Mouse (Mus musculus) forebrain, embryonic 12.5 days (tissue): ENCODE measurements around the gene Dcst2. TPM values are rescaled to one million over a fixed set of nuclear protein-coding genes. Genes with fewer than 3 reads are reported as not detected.

Experiments
- ATAC-seq: fragments of 200-750 bp; cut with Nextera tagmentation; 2 replicates; pipeline ENCODE4 v1.8.0; 2017; ENCODE audit warnings: moderate TSS enrichment; ENCODE audit not compliant: low FRiP score
- H3K27ac ChIP-seq: fragments of 300-500 bp; sonication (generic); 2 replicates; pipeline ENCODE4 v1.5.1; 2016; ENCODE audit warnings: mild to moderate bottlenecking
- H3K27me3 ChIP-seq: fragments of 300-500 bp; sonication (generic); 2 replicates; pipeline ENCODE4 v1.6.1; 2016; ENCODE audit warnings: mild to moderate bottlenecking
- H3K36me3 ChIP-seq: fragments of 300-500 bp; sonication (generic); replicated peaks from 2 replicates; pipeline ENCODE4 v1.6.1; 2016; ENCODE audit warnings: mild to moderate bottlenecking
- H3K4me1 ChIP-seq: fragments of 300-500 bp; sonication (generic); 2 replicates; pipeline ENCODE4 v1.6.1; 2016
- H3K4me2 ChIP-seq: fragments of 300-500 bp; sonication (generic); 2 replicates; pipeline ENCODE4 v1.6.1; 2016; ENCODE audit warnings: mild to moderate bottlenecking, moderate library complexity
- H3K4me3 ChIP-seq: fragments of 300-500 bp; sonication (generic); replicated peaks from 2 replicates; pipeline ENCODE4 v1.5.1; 2016; ENCODE audit warnings: mild to moderate bottlenecking
- H3K9ac ChIP-seq: fragments of 300-500 bp; sonication (generic); 2 replicates; pipeline ENCODE4 v1.6.1; 2016; ENCODE audit warnings: mild to moderate bottlenecking
- H3K9me3 ChIP-seq: fragments of 300-500 bp; sonication (generic); 2 replicates; pipeline ENCODE4 v1.6.1; 2016
- WGBS: fragments of 180-500 bp; shearing (Covaris S2); methylation state at CpG from one replicate; pipeline ENCODE4 v1.1.7; 2016; 5-methylcytosine and 5-hydroxymethylcytosine counted together
- polyA plus RNA-seq: library from polyadenylated mRNA; unstranded; fragments of >200 nt; fragmentation: Nextera tagmentation; extraction: Ambion mirVana; gene quantifications from 2 replicates; pipeline ENCODE4 v1.2.1, GENCODE M21; 2016

The Dcst2 gene
- polyA plus RNA-seq, result 0.13 and 0.22 TPM in 2 replicates

DNA sequence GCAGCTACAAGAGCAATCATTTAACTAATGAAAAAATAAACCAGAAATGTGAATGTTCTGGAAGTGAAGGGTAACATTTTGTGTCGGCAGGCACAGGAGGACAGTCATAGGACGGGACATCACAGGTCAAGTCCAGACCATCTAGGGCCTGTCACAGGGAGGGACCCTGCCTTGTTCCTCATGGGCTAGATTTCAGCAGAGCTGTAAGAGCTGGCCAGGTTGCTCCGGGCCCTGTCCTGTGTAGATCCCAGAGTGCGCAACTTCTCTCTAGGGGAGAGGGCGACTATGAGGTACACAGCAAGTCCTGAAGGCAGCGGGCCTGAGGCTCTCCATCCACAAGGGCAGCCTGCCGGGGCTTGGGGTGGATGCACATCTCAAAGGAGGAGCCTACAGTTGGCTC, at the start of gene Dcst2:
TSS of gene Dcst2 (plus strand) at position 301 of the 400 bp plus-strand sequence.
- 81% methylated on average over 7 of the region's 7 CpGs for WGBS
- Histone ChIP-seq H3K4me1 (peaks cover 5% of the 10 kb centered on the region; the same call in 1 of the 2 replicates), H3K4me2 (no peak within 1 kb of the TSS), H3K9me3 (no peaks in the 10 kb centered on the region), H3K9ac (peak within 1 kb of the TSS; percentile 4; the same call in 1 of the 2 replicates), H3K27ac (no peak within 1 kb of the TSS), H3K36me3 (no peaks in the 10 kb centered on the region), H3K4me3 (no peak within 1 kb of the TSS), H3K27me3 (peaks cover 4% of the 10 kb centered on the region; the same call in 1 of the 2 replicates)
- ATAC-seq, result no peak

DNA sequence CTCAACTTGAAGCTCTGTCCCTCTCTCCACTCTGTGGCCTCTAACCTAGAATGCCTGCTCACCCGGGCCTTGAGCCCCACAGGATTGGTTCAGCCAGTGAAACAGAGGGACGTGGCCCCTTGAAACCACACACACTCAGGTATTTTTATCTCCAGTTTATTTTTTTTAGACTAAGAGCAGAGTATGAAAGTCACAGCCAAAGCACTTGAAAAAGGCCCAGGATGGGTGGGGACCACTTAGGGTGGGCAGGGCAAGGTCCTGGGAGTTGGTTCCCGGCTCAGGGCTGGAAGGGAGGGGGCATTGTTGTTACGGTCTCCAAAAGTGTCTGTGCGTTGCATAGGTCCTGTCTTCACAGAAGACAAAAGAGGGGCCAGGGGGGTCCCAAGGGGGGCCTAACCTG, 47.4 kb upstream of the Dcst2 start:
- no peak for ATAC-seq
- Histone ChIP-seq H3K9me3 (no peaks in the 10 kb centered on the region), H3K27ac (no peak overlapping the region), H3K4me3 (no peak overlapping the region), H3K9ac (no peak overlapping the region), H3K4me1 (peaks cover 40% of the 10 kb centered on the region), H3K36me3 (no peaks in the 10 kb centered on the region), H3K27me3 (peaks cover 36% of the 10 kb centered on the region), H3K4me2 (no peak overlapping the region)
- 70% methylated on average over 5 of the region's 5 CpGs for WGBS

DNA sequence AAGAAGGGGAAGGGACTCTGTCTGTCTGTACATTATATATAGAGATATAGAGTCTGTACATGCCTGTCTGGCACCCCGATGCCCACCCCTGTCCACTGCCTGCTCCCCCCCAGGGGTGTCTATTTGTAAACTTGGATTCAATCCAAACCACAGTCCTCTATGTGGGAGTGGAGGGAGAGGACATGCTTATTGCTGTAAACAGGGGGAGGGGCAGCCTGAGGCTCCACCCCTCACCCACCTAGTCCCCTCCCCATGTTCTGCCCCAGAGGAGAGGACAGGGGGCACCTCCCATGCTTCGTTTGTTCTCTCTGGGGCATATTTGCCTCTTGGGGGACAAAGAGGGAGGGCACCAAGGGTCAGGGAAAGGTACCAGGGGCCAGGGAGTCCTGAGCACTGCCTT, 47.0 kb upstream of the Dcst2 start:
- Histone ChIP-seq H3K36me3 (no peaks in the 10 kb centered on the region), H3K9ac (peak overlapping the region; percentile 56; the same call in 1 of the 2 replicates), H3K4me2 (peak overlapping the region; percentile 73), H3K27ac (no peak overlapping the region), H3K27me3 (peaks cover 41% of the 10 kb centered on the region), H3K9me3 (no peaks in the 10 kb centered on the region), H3K4me3 (no peak overlapping the region), H3K4me1 (peaks cover 45% of the 10 kb centered on the region)
- ATAC-seq, result no peak
- 39% methylated on average over 2 of the region's 2 CpGs for WGBS

- WGBS, result 6% methylated on average over 25 of the region's 26 CpGs
- H3K36me3 ChIP-seq, result no peaks in the 10 kb centered on the region
- H3K9me3 ChIP-seq, result no peaks in the 10 kb centered on the region
- H3K9ac ChIP-seq, result peak overlapping the region; percentile 56; the same call in 1 of the 2 replicates
- peaks cover 47% of the 10 kb centered on the region for H3K27me3 ChIP-seq
- no peak overlapping the region; the same call in 1 of the 2 replicates for H3K27ac ChIP-seq
- H3K4me2 ChIP-seq, result peak overlapping the region; percentile 73
- peak overlapping the region; percentile 34 for H3K4me3 ChIP-seq
- peaks cover 51% of the 10 kb centered on the region for H3K4me1 ChIP-seq
- ATAC-seq, result peak; percentile 31
Measured at GRCm38 (mm10) chr3:89315195-89315929, 46.4 kb upstream of the Dcst2 start.

DNA sequence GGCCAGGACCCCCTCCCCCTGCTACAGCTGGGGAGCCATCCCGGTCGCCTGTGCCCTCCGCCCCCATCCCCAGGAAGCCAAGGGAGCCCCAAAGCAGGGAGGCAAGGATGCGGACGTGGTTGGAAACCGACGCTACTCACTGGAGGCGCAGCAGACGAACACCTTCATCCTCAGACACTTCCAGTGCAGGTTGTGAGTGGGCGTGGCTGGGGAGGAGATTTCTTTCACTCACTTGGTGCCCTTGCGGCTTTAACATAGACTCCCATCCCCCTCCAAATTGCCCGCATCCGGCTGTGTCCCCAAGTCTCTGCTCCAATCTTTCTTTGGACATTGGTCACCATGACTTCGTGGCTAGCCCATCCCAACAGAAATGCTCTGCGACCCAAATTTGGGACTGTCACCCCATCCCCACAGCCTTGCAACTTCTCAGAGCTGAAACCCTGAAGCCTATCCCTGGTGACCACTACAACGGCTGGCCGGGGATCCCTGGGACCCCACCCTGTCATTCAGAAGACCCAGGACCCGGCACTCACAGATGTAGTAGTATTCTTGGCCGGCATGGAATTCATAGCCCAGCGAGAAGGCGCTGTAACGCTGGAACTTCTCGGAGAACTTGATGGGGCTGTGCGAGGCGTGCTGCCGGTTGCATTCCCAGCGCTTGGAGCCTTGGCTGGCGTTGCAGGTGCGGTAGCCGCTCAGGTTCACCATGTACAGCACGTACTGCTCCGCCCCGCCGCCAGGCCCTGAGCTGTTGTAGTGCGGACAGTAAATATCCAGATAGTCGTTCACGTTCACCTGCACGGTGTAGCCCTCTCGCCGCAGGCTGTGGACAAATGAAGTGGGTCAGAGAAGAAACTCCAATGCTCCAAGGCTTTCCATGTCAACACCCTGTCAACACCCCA, 45.6 kb upstream of the Dcst2 start:
- Histone ChIP-seq H3K9me3 (no peaks in the 10 kb centered on the region), H3K9ac (peak overlapping the region; percentile 56; the same call in 1 of the 2 replicates), H3K36me3 (no peaks in the 10 kb centered on the region), H3K27ac (no peak overlapping the region), H3K27me3 (peaks cover 55% of the 10 kb centered on the region), H3K4me2 (peak overlapping the region; percentile 73), H3K4me3 (peak overlapping the region; percentile 34), H3K4me1 (peaks cover 59% of the 10 kb centered on the region)
- 6% methylated on average over 40 of the region's 40 CpGs for WGBS
- peak; percentile 21; the same call in 1 of the 2 replicates for ATAC-seq

DNA sequence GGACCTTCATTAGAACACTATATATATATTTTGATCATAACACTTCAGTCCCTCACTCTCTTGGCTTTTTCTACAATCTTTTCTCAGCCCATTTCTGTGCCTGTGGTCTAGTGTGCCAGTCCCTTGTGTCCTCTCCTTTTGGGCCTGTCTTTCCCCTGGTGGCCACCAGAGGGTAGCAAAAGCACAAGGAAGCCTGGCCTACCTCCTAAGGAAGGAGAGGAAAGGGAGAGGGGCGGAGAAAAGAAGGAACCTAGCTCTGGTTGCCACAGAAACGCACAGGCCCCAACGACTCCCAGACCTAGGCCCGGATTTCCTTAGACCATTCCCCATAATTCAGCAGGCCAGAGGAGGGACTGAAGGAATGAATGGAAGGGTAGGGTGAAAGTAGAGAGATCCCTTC, 44.9 kb upstream of the Dcst2 start:
- Histone ChIP-seq H3K27ac (no peak overlapping the region), H3K4me3 (no peak overlapping the region), H3K9me3 (no peaks in the 10 kb centered on the region), H3K4me2 (peak overlapping the region; percentile 73), H3K36me3 (no peaks in the 10 kb centered on the region), H3K4me1 (peaks cover 65% of the 10 kb centered on the region), H3K9ac (no peak overlapping the region), H3K27me3 (peaks cover 61% of the 10 kb centered on the region)
- 3% methylated on average over 4 of the region's 4 CpGs for WGBS
- ATAC-seq, result peak; percentile 45

DNA sequence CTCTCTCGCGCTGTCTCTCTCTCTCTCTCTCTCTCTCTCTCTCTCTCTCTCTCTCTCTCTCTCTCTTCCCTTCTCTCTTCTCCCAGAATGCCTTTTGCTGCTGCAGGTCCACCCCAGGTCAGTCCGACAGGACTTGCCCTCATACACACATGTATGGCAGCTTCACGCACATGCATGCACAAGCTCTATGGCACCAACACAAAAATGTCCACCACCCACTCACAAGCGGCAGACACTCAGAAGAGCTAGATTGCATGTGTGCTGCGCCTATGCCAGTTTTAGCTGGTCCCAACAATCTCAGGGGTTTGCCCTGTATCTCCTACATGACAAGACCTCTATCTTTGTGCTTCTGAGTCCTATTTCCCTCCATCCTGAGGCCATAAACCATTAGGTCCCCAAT, 44.5 kb upstream of the Dcst2 start:
- H3K4me2 ChIP-seq, result peak overlapping the region; percentile 73

GRCm38 (mm10) chr3:89318316-89318715, 43.5 kb upstream of the Dcst2 start:
- H3K27me3 ChIP-seq, result peaks cover 75% of the 10 kb centered on the region
- H3K4me3 ChIP-seq, result 0 out of 2 replicates have a peak overlapping the region, but pooled peaks have one; percentile 1
- H3K27ac ChIP-seq, result no peak overlapping the region
- ATAC-seq, result no peak
- peaks cover 79% of the 10 kb centered on the region for H3K4me1 ChIP-seq
- 77% methylated on average over 8 of the region's 8 CpGs for WGBS
- H3K4me2 ChIP-seq, result no peak overlapping the region
- H3K9me3 ChIP-seq, result no peaks in the 10 kb centered on the region
- no peaks in the 10 kb centered on the region for H3K36me3 ChIP-seq
- no peak overlapping the region for H3K9ac ChIP-seq

More for the DNA sequence above, 44.5 kb upstream of the Dcst2 start:
- Histone ChIP-seq H3K4me1 (peaks cover 69% of the 10 kb centered on the region), H3K9me3 (no peaks in the 10 kb centered on the region), H3K4me3 (no peak overlapping the region), H3K9ac (no peak overlapping the region), H3K36me3 (no peaks in the 10 kb centered on the region), H3K27ac (no peak overlapping the region), H3K27me3 (peaks cover 65% of the 10 kb centered on the region)
- ATAC-seq, result no peak
- WGBS, result 60% methylated on average over 6 of the region's 6 CpGs

- H3K4me2 ChIP-seq, result peak overlapping the region; percentile 95
- H3K9me3 ChIP-seq, result no peaks in the 10 kb centered on the region
- 10% methylated on average over 21 of the region's 21 CpGs for WGBS
- no peaks in the 10 kb centered on the region for H3K36me3 ChIP-seq
- H3K27ac ChIP-seq, result no peak overlapping the region
- peaks cover 79% of the 10 kb centered on the region for H3K4me1 ChIP-seq
- H3K27me3 ChIP-seq, result peaks cover 80% of the 10 kb centered on the region
- peak overlapping the region; percentile 63 for H3K4me3 ChIP-seq
- peak overlapping the region; percentile 70; the same call in 1 of the 2 replicates for H3K9ac ChIP-seq
- no peak for ATAC-seq
Measured at GRCm38 (mm10) chr3:89318971-89319590, 42.7 kb upstream of the Dcst2 start.

DNA sequence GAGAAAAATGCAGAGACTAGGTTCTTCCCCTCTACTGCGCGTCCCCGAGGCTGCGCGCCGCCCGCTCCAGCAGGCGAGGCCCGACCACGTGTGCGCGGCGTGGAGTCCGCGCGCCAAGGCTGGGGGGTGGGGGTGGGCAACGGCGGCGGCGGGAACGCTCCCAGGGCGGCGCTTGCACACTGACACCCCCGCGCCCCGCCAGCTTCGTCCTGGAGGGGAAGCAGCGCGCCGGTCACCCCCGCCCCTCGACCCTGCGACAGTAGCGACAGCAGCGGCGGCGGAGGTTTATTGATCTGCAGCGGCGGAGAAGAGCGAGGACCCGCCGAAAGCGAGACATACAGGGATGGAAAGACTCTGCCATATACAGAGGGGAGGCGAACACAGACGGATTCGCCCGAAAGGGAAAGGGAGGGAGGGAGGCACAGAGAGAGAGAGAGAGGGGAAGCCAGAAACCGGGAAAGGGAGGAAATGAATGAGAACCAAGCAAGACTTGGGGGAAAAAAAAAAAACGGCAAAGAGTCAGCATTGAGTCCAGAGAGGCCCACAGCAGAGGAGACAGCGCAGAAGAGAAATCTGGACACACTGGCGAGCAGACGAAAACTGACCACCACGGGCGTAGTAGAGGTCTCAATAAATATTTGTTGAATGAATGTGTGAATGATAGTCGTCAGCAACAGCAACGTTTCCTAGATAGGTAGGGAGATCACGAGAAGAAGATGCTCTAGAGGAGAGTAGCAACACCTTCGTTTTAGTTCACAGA, 42.0 kb upstream of the Dcst2 start:
- ATAC-seq, result no peak
- peaks cover 78% of the 10 kb centered on the region for H3K4me1 ChIP-seq
- peak overlapping the region; percentile 70 for H3K9ac ChIP-seq
- H3K9me3 ChIP-seq, result no peaks in the 10 kb centered on the region
- peak overlapping the region; percentile 63 for H3K4me3 ChIP-seq
- H3K36me3 ChIP-seq, result no peaks in the 10 kb centered on the region
- WGBS, result 3% methylated on average over 55 of the region's 58 CpGs
- H3K27ac ChIP-seq, result 0 out of 2 replicates have a peak overlapping the region, but pooled peaks have one; percentile 71
- H3K4me2 ChIP-seq, result peak overlapping the region; percentile 95
- peaks cover 84% of the 10 kb centered on the region for H3K27me3 ChIP-seq

- peak overlapping the region; percentile 71; the same call in 1 of the 2 replicates for H3K27ac ChIP-seq
- peak; percentile 15; the same call in 1 of the 2 replicates for ATAC-seq
- H3K36me3 ChIP-seq, result no peaks in the 10 kb centered on the region
- H3K4me2 ChIP-seq, result peak overlapping the region; percentile 95
- peaks cover 68% of the 10 kb centered on the region for H3K4me1 ChIP-seq
- H3K9ac ChIP-seq, result peak overlapping the region; percentile 70
- peaks cover 83% of the 10 kb centered on the region for H3K27me3 ChIP-seq
- 1% methylated on average over 38 of the region's 41 CpGs for WGBS
- peak overlapping the region; percentile 63 for H3K4me3 ChIP-seq
- H3K9me3 ChIP-seq, result no peaks in the 10 kb centered on the region
Measured at GRCm38 (mm10) chr3:89320581-89321182, 41.1 kb upstream of the Dcst2 start.
